Mouse (Mus musculus): ENCODE results near the gene Ppp1r12b.

Gene Ppp1r12b

DNA sequence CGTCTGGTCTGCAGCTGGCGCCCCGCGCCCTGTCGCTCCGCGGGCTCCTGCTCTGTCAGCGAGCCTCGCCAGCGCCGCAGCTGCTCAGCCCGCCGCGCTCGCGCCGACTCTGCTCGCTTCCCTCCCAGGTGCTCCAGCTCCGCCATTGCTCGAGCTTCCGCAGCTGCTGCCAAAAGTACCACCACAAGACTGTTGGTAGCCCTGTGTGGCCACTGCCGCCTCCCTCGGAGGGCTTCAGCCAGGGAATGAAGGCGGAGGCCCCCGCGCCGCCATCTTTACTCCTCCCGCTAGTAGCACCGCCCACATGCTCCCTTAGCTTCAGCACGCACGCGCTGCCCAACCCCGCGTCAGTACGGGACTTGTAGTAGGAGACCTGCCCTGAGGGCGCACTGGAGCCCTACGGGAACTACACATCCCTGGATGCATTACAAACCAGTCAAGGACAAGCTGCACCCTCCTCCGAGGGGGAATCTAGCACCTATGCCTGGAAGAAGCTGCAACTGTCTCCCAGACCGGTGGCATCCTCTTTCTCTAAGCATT, at the start of gene Ppp1r12b:
TSS of gene Ppp1r12b (minus strand) at position 306 of the 540 bp plus-strand sequence.
- DNase-seq (ENCODE audit: low spot score in 2 of 2), result peak; percentile 79 to 84

DNA sequence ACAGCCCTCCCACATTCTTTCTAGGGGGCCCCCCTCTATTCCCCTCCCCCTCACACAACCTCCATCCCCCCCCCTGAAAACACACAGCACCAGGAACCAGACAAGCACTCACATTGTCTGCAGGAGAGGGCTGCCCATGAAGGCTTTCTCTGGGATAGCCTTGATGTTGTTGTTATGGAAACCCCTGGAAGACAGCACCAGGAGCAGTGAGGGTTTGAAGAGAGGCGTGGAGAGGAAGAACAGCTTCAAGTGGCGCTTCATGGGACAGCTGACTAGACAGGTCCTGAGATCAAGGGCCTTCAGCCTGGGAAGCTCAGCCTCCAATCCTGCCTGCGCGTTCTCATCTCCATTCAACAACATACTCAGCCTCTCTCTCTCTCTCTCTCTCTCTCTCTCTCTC, 47.6 kb upstream of the Ppp1r12b start:
- no peak for DNase-seq (ENCODE audit: low spot score in 2 of 2)

- DNase-seq (ENCODE audit: low spot score in 2 of 2), result no peak
Observed at GRCm38 (mm10) chr1:135000527-135000926, 44.8 kb upstream of the Ppp1r12b start.

GRCm38 (mm10) chr1:134998231-134998630, 42.5 kb upstream of the Ppp1r12b start:
- no peak for DNase-seq (ENCODE audit: low spot score in 2 of 2)

- DNase-seq (ENCODE audit: low spot score in 2 of 2), result no peak
Observed at GRCm38 (mm10) chr1:134997568-134997967, 41.8 kb upstream of the Ppp1r12b start.

DNA sequence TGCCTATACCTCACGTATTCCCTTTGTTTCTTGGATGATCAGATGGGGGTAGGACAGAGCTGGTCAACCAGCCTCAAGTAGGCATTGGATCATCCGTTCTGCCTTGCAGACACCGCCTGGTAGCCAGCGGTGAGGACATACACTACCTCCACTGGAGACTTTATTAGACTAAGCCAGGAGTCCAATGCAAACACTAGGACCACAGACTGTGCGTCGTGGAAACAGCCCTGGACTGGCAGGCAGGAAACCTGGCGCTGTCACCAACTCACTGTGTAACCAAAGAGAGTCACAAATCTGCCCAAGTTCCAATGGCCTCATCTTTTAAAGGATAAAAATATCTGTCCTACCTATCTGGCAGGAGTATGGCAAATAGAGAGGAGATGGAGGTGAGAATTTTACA, 40.7 kb upstream of the Ppp1r12b start:
- no peak for DNase-seq (ENCODE audit: low spot score in 2 of 2)

DNA sequence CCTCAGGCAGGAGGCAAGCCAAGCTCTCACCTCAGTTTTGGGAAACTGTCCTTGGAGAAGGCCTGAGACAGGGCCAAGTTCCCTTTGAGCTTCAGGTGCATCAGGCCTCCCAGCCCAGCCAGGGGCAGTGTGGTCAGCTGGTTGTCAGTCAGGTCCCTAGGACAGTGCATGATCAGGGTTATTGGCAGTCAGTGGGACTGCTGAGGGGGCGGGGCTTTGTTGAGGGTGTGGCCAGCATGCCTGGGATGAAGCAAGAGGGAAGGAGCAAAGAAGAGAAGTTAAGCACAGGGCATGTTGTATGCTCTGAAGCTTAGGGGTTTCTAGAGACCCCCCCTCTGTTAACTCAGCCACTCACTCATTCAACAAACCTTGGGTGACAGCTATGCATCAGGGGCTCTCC, 40.2 kb upstream of the Ppp1r12b start:
- no peak for DNase-seq (ENCODE audit: low spot score in 2 of 2)

DNA sequence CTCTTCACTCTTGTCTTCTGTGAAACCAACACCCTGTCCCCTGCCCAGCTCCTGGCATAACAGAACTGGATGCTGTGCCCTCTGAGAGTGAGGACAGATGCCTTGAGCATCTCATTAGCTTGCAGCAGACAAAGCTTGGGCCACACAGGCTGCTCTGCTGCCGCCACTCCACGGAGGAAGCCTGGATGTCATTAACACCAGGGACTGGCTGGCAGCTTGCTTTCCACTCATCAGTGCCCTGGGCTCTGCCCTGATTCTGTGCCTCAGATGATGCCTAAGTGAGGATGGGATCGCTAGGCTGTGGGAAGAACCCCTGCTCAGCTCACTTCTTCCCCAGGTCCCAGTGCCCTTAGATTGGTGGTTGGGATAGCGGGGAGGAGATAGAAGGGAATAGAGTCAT, 39.7 kb upstream of the Ppp1r12b start:
- no peak for DNase-seq (ENCODE audit: low spot score in 2 of 2)

DNA sequence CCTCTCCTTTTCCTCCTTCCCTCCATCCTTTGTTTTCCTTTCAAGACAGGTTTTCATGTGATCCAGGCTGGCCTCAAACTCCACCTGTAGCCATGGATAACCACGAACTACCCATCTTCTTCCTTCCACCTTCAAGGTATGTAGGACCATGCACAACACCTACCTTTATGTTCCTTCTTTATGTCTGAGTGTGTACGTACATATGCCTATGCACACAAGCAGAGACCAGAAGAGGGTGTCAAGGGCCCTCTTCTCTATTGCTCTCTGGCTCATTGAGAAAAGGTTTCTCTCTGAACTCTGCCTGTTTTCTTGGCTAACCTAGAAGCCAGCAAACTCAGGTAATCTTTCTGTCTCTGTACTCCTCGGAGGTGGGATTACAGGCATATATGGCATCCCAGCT, 39.0 kb upstream of the Ppp1r12b start:
- no peak for DNase-seq (ENCODE audit: low spot score in 2 of 2)

DNA sequence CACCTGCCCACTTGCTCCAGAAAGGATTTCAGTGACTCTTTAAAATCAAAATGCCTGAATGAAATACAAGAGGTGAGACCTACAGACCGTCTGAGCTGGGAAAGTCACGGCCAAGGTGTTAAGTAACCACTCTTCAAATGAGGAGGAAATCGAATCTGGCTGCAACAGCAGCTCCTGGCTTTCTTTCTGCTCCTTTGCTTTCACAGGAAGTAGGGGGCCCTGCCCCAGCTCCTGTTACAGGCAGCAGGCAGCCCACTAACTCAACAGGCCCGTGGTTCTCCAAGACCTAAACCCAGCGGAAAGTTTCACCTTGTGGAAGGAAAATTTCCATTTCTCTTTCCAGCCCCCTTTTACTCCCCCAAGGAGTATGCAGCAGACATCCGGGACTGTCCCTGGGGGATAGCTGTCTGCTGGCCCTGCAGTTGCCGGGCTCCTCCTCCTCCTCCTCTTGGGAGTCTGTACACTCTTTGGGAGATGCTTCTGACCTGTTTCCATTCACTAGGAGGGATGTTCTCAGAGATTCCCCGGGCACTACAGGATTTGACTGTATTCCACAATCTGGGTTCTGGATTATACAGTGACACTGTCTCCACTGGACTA, 36.4 kb upstream of the Ppp1r12b start:
- DNase-seq (ENCODE audit: low spot score in 2 of 2), result no peak

GRCm38 (mm10) chr1:134989372-134989771, 33.6 kb upstream of the Ppp1r12b start:
- DNase-seq (ENCODE audit: low spot score in 2 of 2), result peak; percentile 62 to 72

DNA sequence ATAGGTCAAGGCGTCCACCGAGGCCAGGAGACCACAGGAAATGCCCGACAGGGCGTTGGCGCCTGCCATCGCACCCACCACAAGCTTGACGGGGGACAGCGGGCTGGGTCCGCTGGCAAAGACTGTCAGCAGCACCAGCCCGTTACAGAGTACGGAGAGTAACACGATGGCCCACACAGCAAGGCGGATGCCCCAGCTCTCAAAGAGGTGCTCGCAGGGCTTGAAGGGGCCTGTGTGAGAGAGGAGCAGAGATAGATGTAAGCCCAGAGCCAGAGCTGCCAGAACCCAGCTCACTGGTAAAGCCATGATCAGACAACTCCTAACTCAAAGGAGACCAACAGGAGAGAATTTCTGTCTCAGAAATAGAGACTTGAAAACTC, 32.2 kb upstream of the Ppp1r12b start:
- no peak for DNase-seq (ENCODE audit: low spot score in 2 of 2)

- DNase-seq (ENCODE audit: low spot score in 2 of 2), result peak; percentile 43 to 62
Observed at GRCm38 (mm10) chr1:134987173-134987961, 31.6 kb upstream of the Ppp1r12b start.

DNA sequence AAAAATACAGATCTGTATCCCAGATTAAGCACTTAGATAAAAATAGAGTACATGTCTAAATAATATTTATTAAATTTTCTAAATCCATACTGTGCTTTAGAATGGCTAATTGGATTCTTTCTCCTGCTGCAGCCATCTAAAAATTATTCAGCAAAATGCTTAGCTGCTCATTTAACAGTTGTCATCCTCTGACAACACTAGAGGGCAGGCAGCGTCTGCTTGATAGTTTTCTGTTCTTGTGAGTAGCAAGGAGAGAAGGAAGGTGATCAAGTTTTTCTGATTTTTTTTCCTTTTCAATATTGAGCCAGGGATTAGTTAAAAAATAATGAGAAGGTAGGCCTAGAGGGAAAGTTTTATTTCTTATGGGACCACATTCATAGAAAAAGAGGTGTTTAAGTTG, 17.2 kb upstream of the Ppp1r12b start:
- DNase-seq (ENCODE audit: low spot score in 2 of 2), result no peak

- DNase-seq (ENCODE audit: low spot score in 2 of 2), result no peak
Observed at GRCm38 (mm10) chr1:134965430-134965829, 9.7 kb upstream of the Ppp1r12b start.

- peak in 1 of 2 experiments; percentile 46 for DNase-seq (ENCODE audit: low spot score in 2 of 2)
Observed at GRCm38 (mm10) chr1:134962821-134963220, 7.1 kb upstream of the Ppp1r12b start.

- DNase-seq (ENCODE audit: low spot score in 2 of 2), result peak; percentile 89 to 92
Observed at GRCm38 (mm10) chr1:134962053-134962803, 6.5 kb upstream of the Ppp1r12b start, which contains the start of gene Ube2t. Gene Ube2t, plus strand, starts transcription at chr1:134962565.

DNA sequence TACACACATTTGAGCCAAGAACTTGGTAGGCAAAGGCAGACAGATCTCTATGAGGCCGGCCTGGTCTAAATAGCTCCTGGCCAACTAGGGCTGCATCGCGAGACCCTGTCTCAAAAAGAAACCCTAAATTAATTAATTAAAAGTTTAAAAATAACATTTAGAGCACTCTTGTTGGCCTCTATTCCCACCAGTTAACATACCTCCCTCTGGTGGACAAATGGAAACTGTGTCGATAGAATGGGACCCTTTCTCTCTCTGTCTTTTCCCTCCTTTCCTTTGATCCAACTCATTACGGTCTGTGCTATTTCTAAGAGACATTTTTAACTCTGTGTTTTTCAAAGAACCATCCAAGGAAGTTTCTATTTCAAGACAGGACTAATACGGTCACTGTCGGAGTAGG, 4.9 kb upstream of the Ppp1r12b start:
- no peak for DNase-seq (ENCODE audit: low spot score in 2 of 2)

DNA sequence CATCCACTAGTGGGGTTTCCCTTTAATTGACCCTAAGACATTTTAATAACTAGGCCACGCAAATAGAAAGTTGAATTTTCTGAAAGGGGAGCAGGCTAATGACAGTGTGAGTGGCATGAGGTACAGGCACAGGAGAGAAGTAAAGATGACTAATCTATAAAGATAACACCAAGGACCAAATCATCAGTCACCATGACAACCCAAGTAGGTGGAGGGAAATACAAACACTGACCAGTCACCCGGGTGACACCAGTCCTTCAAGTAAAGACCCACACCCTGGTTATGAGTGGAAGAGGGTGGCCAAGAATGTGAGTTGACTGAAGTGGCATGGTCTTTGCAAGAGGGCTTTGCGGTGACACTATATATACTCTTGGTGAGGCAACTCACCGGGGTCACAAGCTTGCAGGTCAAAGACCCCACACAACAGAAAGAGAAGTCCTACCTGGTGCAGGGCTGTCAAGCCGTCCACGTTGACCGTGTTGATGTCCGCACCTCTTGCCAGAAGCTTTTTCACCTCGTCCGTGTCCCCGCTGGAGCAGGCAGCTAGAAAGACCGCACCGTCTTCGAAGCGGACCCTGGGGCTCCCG, 599 bp downstream of the Ppp1r12b start:
- peak; percentile 15 to 60 for DNase-seq (ENCODE audit: low spot score in 2 of 2)

- no peak for DNase-seq (ENCODE audit: low spot score in 2 of 2)
Observed at GRCm38 (mm10) chr1:134949946-134950345, 5.8 kb downstream of the Ppp1r12b start.

- DNase-seq (ENCODE audit: low spot score in 2 of 2), result no peak
Observed at GRCm38 (mm10) chr1:134947590-134947989, 8.2 kb downstream of the Ppp1r12b start.

GRCm38 (mm10) chr1:134942898-134943297, 12.8 kb downstream of the Ppp1r12b start:
- DNase-seq (ENCODE audit: low spot score in 2 of 2), result no peak
